Mouse (Mus musculus) gastrocnemius, postnatal 14 days (tissue): ENCODE data around the gene Raet1d. TPM values are rescaled to one million over a fixed set of nuclear protein-coding genes. Genes with fewer than 3 reads are reported as not detected.
"Not testable (repeated sequence)": the region's sequence is repeated elsewhere in the genome, so short reads cannot be mapped to it uniquely, and the experiment has no call there.

Experiments used
- DNase-seq: peaks from one replicate; pipeline ENCODE4 v3.0.0; 2021; ENCODE audit warnings: mixed read lengths
- intact Hi-C: fragments of 180-260 bp; cut with DNase I; formaldehyde crosslinking; loops from one replicate; pipeline ENCODE4 v1.15.1; 2025; ENCODE audit warnings: low total_unique reads
- long read RNA-seq, 2 experiments: library from polyadenylated mRNA; stranded (forward); transcript quantifications; one replicate each; pipeline ENCODE4 v2.0.0; 2021
- total RNA-seq, 2 experiments: library from RNA; stranded (reverse); gene quantifications; 2 replicates each; pipeline ENCODE4 v1.2.3; 2021

Raet1d gene
- total RNA-seq, result not detected
- long read RNA-seq, experiment 1, result 0 reads
- long read RNA-seq, experiment 2, result 0 reads

GRCm38 (mm10) chr10:22360252-22360651 lies at the start of gene Raet1d:
TSS of gene Raet1d (plus strand) at chr10:22360552.
- intact Hi-C loops, DNase-seq: not testable (repeated sequence)

DNA sequence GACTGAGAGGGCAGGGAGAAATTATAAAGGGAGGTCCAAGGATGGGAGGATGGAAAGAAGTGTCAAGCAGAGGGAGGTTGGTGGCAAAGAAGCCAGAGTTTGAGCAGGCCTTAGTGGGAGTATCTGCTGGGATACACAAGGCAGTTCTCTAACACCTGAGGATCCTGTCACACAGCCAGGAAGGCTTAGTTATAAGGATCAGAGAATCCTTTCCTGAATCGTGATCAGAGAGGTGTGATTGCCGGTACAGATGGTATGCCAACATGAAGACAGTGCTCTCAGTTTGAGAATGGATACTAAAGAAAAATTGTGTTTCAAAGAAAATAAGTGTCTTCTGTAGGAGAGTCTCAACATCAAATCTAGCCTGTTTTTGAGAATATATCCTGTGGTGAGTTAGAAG lies 37.5 kb upstream of the Raet1d start:
- no peak for DNase-seq
- intact Hi-C loops, result no loop called here

DNA sequence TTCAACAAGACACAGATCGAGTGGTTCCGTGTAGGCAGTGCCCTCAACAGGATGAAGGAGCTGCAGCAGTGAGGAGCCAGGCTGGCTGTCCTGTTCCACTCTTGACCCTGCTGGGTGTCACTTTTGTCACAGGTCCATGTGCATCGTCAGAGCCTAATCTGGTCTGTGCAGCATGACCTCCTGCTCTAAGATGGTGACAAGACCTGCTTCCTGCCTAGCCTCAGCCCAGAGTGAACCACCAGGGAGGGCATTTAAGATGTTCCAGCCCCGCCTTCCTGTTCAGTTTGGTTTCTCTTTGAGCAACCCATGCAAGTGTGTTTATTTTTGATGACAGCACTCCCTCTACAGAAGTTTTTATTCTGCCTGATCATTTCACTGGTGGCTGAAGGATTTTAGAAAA lies 14.6 kb upstream of the Raet1d start:
- peak; percentile 8 for DNase-seq

GRCm38 (mm10) chr10:22353548-22354195 lies 6.7 kb upstream of the Raet1d start:
- intact Hi-C loops, DNase-seq: not testable (repeated sequence)

More for the DNA sequence above, 14.6 kb upstream of the Raet1d start:
- intact Hi-C loops, result not testable (repeated sequence)

- DNase-seq, intact Hi-C loops: not testable (repeated sequence)
Measured at GRCm38 (mm10) chr10:22354196-22354574, 6.2 kb upstream of the Raet1d start.

DNA sequence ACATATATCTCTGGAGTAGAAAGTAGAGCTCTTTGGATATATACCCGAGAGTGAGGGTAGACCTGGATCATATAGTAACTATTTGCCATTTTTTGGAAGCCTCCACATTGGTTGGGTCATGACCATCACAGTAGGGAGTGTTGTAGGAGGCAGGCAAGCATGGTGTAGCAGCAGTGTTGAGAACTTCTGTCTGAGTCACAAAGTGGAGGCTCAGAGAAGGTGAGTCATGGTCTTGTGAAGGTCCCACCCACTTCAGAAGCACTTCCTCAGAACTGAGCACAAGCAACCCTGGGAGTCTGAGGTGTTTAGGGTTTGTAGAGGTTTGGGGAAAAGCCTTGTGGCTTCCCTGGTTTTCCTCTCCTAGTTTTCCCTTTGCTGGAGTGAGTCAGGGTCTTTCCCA lies 3.0 kb upstream of the Raet1d start:
- intact Hi-C loops, DNase-seq: not testable (repeated sequence)

DNA sequence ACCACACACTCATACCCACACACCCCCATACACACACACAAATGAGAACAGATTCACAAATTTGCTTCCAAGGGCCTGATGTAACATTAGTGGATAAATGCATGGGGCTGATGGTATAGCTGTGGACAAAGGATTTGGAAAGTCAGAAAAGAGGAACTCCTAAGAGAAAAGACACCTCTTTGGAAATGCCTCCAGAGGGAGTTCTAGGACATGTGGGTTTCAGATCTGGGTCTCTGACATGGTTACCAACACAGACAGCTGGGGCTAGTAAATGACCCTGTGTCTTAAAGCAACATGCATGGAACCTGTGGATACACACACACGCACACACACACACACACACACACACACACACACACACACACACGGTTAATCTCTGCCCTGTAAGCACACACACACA lies 605 bp downstream of the Raet1d start:
- DNase-seq, intact Hi-C loops: not testable (repeated sequence)

DNA sequence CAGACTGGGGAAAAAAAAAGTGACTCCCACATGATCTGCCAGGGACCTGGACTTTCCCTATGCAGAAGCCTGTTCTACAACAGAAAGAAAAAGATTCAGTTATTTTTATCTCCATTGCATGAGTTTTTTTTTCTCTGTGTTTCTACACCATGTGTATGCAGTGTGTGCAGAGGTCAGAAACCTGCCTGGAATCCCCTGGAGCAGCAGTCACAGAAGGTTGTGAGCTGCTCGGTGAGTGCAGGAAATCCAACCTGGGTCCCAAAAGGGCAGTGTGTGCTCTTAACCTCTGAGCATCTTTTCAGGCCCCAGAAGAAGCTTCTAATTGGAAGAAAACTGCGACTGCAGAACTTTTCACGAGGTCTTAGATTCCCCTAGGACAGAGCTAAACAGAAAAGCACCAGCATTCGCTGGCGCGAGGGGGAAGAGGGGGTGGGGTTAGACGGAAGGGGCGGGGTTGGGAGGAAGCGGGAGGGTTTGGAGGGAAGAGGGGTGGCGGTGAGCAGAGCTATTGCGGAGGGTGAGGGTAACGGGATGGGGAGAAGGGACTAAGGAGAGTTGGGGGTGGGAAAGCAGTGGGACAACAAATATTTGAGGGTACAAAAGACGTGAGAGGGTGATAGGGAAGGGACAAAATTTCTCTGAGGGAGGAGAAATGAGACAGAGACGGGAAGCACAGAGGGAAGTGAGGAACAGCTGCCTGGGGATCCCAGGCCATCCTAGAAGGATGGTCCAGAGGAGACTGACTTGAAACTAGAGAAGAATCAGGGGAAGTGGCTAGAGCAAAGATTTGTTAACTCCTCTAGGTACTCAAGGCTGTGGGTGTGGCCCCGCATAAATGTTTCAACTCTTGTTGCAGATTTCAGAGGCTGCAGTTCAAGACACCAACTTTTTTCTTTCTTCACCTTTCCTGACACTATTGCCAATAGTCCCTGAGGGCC lies 1.3 kb downstream of the Raet1d start:
- DNase-seq, intact Hi-C loops: not testable (repeated sequence)

GRCm38 (mm10) chr10:22362466-22362865 lies 2.1 kb downstream of the Raet1d start:
- intact Hi-C loops, DNase-seq: not testable (repeated sequence)

DNA sequence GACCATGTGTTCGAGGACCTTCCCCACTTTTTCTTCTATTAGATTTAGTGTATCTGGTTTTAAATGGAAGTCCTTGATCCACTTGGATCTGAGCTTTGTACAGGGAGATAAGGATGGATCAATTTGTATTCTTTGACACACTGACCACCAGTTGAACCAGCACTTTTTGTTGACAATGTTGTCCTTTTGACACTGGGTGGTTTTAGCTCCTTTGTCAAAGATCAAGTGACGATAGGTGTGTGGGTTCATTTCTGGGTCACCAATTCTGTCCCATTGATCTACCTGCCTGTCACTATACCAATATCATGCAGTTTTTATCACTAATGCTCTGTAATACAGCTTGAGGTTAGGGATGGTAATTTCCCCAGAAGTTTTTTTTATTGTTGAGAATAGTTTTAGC lies 4.6 kb downstream of the Raet1d start:
- intact Hi-C loops, DNase-seq: not testable (repeated sequence)

GRCm38 (mm10) chr10:22381226-22381625 lies 20.9 kb downstream of the Raet1d start:
- DNase-seq, intact Hi-C loops: not testable (repeated sequence)

DNA sequence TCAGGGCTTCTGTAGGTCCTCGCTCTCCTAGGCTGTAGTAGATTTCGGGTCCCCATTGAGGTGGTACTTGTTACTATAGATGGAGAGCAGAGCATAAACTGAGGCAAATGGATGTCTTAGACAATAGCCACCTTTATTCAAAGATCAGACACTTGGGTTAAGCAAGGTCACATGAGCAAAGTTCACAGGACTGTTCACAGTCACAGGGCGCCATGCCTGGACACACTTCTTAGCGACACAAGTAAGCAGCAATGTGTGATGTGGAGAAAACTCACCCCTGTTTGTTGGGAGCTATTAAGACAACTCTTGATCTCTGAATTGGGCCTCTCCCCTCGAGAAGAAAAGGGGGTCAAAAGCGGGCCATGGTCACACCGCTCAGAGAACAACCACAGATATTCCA lies 29.8 kb downstream of the Raet1d start:
- intact Hi-C loops, DNase-seq: not testable (repeated sequence)

GRCm38 (mm10) chr10:22391616-22392015 lies 31.3 kb downstream of the Raet1d start:
- intact Hi-C loops, DNase-seq: not testable (repeated sequence)

GRCm38 (mm10) chr10:22393028-22393824 lies 32.9 kb downstream of the Raet1d start:
- intact Hi-C loops, DNase-seq: not testable (repeated sequence)

GRCm38 (mm10) chr10:22396680-22397079 lies 36.3 kb downstream of the Raet1d start:
- intact Hi-C loops, DNase-seq: not testable (repeated sequence)

GRCm38 (mm10) chr10:22402225-22402917 lies 42.0 kb downstream of the Raet1d start:
- DNase-seq, result peak; percentile 29
- intact Hi-C loops, result not testable (repeated sequence)

DNA sequence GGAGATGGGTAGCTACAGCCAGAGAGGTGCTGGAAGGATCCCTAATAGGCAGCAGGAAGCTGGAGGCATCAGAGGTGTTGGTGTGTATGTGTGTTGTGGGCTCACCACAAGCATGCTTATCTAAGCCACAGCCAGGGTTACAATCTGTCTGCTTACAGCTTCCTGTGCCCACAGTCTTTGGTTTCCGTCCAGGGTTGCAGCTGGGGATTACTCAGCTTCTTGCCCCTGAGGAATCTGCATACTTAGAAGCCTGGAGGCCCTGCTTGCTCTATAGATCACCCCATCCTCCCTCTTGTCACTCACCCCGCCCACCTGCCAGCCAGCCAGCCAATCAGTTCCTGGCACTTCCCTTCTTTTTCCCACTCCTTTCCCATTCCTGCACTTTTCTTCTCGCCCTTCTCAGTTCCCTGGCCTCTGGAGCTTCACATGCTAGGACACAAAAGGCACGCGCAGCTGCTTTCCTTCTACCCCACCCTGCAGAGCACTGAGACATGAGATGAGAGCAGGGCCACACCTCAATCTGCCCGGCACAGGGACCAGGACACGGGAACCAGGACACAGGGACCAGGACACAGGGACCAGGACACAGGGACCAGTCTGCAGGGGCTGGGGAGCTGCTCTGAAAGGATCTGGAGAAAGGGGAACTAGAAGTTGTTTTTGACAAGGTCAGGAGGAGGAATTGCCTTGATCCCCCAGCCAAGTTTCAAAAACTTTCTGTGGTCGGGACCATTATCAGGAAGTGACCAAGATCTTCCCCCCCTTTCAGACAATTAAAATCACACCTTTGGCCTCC lies 53.5 kb downstream of the Raet1d start:
- intact Hi-C loops, result not testable (repeated sequence)
- peak; percentile 14 for DNase-seq
